Mouse (Mus musculus): ENCODE data around the gene Zcchc2.
A peak's percentile ranks its signal among the peaks of the same experiment; 100 is the strongest.

The Zcchc2 gene

DNA sequence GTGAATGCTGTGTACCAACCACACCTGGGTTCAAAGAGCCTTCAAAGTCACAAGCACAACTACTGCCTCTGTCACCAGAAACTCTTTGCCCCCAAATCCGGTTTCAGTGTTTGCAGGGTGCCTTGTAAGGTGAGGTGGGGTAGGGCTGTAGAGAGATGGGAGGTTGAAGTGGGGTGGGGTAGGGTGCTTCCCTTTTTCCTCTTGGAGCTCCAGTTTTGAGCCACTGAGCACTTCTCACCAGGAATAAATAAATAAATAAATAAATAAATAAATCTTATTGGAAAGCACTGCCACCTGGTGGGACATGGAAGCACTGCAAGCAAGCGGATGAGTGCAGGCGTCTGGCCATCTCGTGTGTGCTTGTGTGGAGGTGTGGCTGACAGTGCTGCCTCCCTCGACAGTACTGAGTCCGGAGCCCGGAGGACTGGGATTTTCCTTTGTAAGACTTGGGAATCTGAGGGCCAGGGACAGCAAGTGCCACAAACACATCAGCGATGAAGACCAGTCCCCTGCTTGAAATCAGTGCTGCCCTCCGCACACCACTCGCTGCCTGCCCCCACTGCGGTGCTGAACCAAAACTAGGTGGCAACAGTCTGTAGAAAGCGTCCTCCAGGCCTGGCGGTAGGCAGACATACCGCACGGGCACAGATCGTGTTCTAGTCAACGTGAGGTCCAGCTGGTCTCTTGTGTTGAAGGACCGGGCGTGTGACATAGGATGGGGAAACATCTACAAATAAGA lies 46.8 kb downstream of the Zcchc2 start:
- peak; percentile 52 to 59 for DNase-seq

DNA sequence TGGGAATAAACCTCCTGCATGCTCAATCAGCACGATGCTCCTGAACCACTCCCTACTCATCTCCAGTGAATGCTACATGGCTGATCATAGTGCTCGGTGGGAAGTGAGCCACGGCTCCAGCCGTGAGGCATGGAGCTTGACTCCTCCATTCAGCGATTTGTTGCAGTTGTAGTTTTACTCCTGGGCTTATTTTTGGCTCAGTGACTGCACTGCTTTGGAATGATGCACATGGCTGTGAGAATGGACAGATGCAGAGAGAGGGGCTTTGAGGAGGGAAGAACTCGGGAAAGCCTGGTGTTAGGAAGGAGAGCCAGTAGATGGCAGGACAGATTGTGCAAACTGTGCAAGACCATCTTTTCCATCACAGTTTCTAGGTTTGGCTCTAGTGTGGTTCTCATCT lies 49.1 kb downstream of the Zcchc2 start:
- DNase-seq = no peak

DNA sequence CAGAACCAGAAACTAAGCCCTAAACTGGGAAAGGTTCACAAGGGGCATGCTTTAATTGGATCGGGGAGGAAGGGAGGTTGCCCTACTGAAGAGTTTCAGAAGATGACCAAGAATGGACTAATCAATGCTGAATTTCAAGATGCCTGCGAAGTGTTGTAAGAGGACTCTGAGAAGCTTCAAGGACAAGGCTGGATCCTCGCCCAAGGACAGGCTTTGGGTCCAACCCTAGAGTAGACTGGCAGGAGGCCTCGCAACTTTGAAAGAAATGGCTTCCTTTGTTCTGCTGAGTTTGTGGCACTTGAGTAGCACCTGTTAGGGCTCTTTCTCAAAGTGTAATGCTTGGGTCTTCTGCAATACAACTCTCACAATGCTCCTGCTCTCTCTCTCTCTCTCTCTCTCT lies 50.1 kb downstream of the Zcchc2 start:
- DNase-seq = no peak

DNA sequence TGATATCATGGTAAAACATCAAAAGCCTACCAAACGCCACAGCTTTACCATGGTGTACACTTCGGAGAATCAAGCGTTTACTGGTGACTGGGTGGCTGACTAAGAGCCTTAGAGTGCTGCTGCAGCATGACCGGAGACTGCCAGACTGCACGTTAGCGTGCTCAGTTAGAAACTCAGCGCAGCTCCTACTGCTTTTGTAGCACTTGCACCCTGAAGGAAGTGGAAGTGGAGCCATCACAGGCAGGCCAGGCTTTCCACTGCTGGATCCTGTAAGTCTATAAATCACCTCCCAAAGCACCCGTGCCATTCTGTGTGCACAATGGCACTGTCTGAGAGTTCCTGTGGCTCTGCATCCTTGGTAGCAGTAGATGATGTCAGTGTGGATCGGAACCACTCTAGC lies 52.0 kb downstream of the Zcchc2 start:
- no peak for DNase-seq

DNA sequence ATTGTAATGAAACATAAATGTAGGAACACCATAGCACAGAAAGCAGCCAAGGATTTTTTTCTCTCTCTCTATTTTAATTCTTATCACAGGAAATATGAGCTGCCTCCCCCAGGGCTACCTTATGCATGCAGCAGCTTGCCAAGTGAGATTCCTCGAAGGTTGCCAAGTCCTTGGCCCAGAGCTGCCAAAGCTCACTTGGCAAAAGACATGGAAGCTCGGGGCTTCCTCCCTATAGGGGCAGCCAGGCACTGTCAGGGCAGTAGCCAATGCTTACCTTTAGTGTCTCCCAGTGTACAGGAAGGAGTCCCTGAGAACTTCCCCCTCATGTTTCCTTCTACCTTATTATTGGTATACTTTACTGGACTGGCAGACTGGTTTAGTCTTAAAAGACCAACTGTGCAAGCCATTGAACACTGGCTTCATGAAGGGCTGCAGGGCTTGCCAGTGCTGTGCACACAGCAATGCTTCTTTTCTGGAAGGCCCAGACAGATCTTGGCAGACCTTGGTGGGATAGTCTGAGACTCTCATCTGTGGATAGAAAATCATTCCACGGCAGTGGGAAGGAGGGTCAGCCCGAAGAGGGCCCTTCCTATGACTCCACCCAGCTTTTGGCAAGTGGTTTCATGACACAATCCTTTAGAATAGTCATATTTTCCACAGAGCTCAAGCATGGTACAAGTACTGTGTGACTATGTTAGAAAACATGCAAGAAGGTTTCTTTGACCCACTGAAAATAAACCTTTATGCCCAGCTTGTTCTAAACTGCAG lies 53.0 kb downstream of the Zcchc2 start:
- no peak for DNase-seq

DNA sequence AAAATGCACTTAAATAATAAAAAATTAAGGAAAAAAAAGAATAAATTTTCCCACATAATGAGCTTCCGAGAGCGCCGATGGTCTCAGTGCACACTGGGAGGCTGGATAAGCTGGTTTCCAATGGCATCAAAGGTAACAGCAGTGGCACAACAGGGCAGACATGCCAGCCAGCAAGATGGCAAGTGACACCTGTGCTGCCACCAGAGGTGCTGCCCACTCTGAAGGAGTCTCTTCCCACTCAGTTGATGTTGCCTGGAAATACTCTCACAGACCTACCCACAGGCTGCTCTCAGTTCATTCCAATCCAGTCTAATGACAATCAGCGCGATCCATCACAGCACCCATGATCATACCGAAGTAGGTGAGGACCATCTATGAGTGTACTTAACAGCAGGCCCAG lies 58.8 kb downstream of the Zcchc2 start:
- no peak for DNase-seq

DNA sequence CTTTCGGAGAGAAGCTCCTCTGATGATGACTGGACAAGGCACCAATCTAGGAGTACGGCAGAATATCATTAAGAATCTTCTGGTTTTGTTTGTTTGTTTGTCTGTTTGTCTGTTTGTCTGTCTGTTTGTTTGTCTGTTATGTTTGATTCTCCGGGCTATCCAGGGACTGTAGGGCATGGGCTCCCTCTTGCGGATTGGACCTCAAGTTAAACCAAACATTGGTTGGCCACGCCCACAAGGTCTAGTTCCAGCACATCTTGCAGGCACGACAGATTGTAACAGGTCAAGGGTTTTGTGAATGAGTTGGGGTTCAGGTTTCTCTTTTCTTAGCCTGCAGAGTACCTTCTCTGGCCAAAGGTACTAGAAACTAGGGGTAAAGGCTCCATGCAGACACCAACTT lies 64.8 kb downstream of the Zcchc2 start:
- no peak for DNase-seq

DNA sequence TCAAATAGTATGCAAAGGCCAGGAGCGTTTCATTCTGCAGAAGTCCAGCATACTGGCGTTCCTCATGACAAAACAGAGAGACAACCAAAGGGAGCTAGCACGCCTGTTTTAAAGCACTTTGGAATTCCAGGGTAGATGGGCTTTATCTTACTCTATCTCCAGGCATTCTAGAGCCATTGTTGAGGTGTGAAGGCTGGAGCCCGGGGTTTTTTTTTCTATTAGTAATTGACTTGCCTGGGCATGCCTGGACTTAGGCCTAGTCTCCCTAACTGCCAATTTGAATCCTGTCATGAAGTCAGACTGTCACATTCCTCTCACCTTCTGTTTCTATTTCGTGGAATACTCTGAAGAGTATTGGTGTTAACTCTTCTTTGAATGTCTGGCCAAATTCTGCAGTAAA lies 68.1 kb downstream of the Zcchc2 start:
- DNase-seq = no peak

DNA sequence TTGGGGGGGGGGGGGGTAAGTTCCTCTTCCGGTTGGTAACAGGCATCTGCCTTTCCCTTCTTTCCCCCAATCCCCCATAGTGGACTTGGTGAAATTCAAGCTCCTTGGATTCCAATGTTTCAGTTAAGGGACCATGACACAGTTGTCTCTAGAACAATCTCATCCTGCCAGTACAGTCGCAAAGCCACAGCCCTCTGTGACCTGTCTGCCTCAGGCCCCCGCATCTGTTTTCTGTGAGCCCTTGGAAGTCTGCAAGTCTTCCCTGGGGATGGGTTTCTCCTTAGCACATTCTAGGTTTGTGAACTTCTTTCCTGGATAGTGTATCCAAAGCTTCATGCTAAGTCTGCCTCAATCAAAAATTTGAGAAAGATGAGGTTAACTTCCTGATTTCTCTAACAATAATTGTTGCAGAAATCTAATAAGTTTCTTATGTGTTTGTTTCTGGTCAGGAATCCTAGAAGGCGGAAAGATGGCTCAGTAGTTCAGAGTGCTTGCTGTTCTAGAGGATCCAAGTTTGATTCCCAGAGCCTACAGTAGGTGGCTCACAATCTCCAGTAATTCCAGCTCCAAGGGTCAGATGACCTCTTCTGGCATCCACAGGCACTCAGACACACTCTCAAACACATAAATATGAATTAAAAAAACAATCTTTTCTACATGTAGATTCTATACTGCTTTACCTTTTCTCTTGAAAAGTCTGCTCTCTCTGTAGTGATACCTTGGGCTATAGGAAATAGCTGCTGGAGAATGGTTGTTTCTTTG lies 69.5 kb downstream of the Zcchc2 start:
- DNase-seq = no peak

DNA sequence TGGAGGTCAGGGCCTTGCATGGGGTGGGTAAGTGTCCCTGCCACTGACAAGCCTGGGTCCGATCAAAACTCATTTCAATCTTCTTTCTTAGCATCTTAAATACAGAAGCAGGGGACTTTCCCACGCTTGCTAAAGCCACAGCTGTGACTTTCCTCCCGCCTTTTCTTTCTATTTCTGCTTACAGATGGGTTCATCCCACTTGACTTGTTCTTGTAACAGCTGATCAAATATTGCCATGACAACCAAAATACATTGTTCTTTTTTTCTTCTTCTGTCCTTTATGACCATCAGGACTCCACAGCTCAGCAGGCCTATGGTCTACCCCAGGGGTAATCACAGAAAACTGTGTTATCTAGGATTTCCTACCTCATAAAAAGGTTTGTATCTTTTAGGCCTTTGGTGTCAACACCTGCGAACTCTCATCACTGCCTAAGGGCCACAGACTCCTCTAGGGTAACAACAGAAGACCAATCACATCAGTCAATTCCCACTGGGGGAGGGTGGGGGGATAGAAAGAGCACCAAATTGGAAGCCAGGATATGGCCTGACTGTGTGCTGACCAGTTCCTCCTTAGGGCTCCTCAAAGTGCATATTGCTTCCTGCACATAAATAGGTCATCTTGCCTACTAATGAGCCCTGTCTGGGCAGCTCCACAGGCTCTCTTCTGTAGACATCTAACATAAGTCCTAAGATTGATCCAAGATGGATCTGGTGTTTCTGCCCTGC lies 71.1 kb downstream of the Zcchc2 start:
- no peak for DNase-seq

DNA sequence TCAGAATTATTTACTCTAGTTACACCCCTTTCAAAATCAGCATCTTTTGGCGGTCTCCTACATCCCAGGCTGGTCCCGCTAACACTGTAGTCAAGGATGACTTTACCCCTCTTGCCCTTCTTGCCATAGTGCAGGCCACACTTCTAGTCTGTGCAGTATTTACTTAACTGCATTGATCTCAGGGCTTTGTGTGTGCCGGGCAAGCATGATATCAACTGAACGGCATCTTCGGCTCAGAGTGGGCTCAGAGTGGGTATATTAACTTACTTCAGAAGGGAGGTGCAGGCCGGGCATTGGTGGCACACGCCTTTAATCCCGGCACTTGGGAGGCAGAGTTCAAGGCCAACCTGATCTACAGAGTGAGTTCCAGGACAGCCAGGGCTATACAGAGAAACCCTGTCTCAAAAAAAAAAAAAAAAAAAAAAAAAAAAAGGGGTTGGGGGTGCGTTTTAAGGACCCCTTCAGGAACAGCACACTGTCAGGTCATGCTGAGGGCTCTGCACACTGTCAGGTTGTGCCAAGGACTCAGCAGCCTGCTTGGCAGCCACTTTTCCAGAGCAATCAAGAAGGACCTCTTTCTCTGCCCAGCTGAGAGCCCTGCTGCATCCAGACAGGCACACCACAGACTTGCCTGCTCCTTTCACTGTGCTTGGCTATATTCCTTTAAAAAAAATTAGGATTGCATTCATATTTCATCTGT lies 72.8 kb downstream of the Zcchc2 start:
- DNase-seq = no peak

DNA sequence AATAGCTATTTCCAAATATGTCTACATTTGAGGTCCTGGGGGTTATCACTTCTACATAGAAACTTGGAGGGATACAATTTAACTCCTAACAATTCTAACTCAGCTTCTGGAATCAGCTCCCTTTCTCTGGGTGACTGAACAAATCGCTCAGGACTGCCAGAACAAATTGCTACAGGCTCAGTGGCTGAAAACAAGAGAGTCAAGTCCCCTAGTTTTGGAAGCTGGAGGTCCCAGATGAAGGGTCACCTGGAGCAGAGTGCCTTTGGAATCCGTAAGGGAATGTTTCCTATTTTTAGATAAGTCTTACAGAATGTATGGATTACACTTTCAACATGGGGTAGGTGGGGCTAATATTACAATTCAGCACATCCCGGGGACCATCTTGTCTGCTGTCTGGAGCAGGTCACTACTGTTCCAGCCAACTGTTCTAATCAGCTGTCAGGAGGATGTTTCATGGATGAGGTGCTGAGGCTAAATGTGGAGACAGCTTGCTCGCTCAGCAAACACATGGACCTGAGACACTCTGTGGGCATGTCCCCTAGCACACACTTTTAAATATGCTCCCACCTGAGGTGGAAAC lies 73.5 kb downstream of the Zcchc2 start:
- DNase-seq = no peak

DNA sequence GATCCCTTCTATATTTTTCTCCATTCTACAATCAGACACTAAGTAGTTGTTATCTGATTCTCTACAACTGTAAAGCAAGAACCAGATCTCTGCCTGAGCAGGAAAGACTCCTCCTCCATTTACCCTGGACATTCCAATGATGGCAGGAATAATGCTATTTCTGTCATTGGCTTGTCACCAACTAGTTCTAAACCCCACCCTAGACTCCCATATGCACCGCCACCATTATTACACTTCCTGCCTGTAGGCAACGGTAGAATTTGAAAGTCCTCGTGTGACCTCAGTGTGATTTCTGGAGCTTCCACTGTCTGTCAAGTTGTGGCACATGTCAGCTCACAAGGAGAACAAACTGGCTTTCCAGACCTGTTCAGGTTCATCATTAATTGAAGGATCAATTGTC lies 74.1 kb downstream of the Zcchc2 start:
- no peak for DNase-seq

DNA sequence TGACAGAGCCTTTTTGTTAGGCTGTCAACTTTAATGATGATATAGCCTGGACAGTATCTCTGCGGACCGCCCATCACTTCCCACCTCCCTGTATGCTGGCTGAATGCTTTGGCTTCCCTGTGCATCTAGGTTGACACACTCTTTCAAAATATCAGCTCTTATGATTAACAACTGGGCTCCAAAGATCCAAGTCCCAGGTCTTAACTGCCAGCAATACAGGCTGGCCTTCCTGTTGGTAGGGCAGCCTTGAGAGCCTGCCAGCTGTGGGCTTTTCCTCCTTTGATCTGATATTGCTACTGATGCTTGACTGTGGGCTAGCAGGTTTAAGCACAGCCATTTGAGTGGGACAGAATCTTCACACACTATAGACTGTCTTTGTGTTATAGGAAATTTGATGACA lies 74.5 kb downstream of the Zcchc2 start:
- no peak for DNase-seq

DNA sequence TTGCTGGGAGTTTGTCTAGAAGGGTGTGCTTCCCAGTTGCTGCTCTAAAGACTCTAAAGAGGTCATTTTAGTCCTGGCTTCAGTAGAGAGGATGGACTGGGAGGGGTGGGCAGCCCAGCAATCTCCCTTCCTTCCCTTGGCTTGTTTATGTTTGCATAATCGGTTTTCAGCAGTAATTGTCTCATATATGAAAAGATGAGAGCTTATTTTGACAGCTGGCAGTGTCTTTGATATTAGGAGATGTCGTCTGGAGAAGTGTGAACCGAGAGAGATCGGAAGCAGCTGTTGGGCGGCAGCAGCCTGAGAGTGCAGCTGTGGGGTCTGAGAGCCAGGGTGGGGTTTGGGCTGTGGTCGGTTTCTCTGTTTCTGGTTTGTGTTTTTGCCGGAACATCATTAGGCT lies 75.5 kb downstream of the Zcchc2 start:
- peak in 1 of 2 experiments; percentile 49 for DNase-seq

DNA sequence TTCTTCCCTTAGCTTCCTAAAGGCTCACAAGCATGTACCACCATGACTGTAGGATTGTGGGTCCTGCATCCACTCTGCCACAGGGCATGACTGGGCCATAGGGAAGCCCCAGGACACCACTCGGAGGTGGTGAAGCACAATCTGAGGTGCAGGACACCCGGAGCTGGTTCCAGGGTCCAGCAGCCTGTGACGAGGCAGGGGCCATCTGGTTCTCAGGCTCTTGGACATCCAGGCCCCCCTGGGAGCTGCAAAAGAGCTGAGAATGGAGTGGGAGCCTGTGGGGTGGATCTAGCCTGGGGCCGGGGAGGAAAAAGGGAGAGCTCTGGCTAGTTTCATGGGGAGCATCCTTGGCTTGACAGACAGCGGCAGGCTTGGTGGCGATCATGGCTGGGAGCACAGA lies 77.1 kb downstream of the Zcchc2 start:
- DNase-seq = no peak

DNA sequence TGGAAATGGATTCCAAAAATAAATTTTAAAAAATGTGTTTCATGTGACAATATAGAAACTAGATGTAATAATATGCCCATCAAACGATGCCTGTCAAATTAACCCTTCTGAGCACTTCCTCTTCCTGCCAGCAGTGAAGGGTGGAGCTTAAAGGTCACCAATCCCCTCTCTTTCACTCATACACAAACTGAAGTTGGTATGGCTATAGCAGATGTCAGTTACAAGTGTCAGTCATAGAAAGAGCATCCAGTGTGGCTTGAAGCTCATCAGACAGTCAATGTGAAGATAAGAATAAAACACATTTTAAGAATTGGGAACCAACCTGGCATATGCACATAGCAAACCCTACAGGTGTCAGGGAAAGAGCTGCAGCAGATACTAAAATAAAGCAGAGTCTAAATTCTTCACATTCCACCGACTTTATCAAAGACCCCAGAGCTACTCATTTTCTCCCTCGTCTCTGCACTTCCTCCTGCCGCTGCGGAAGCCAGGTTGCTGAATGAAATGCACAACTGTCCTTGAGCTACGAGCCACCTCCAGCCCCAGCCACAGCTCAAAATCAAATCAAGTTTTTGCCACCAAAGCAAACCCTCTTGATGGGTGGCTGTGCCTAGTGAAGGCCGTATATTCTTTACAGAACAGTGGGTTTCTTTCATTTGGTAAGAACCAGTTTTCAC lies 79.8 kb downstream of the Zcchc2 start:
- no peak for DNase-seq

DNA sequence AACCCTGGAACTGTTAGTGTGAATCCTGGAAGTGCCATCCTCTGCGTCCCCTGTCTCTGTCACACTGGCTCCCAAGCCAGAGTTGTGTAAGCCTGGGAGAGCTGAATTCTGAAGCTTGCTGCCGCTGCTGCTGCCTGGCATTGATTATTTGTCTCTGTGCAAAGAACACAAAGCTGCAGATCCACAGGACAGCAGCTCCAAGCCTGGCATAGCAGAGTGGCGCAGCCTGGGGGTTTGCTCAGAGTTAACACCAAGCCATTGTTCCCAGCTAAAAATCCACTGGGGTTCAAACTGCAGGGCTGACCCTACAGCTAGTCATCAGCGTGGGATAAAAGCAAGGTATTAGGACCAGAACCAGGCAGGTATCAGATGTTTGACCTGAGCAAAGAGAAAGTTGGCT lies 80.6 kb downstream of the Zcchc2 start:
- no peak for DNase-seq

DNA sequence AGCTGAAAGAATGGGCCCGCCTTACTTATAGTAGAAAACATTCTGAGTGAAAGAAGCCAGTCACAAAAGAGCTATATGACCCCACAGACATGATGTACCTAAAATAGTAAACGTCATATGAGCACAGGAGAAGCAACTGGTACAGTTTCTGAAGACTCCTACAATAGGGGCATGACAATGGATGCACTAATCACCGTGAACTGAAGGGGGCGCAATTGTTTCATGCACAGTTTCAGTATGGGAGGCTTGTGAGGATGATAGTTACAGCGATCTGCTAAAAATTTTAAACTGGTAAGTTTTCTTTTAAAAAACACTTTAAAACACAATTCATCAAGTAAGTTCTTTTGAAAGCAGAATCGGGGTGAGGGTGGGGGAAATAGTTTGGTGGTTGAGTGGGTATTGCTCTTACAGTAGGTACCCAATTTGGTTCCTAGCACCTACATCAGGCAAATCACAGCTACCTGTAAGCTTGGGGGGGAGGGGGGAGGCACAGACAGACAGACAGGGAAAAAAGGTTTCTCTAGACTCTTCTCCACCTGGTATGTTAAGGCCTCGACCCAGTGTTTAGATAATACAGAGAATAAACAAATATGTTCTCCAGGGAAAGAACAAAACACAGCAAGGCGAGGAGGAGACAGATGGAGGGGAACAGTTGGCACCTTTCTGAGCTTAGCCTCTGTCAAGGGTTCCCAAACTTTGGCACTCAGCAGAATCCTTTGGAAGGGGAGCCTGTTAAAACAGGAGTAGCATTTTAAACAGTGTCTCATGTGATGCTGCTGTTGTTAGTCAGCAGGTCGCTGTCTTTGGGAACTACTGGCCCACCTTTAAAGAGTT lies 81.2 kb downstream of the Zcchc2 start:
- DNase-seq = peak; percentile 68 to 75

DNA sequence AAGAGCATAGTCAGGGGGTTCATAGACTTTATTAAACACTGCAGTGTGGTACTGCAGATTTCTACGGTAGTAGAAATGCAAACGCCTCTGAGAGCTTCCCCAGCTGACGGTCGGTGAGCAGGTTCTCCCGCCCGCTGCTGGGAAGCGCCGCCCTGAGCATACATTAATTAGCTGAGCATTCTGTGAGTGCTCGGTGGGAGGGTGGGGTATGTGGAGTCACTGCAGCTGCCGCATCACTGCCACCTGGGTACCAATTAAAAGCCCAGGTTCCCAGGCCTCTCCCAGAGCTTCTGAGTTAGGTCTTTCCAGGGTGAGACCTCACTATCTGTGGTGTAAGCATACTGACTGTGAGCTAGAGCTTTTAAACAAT lies 81.8 kb downstream of the Zcchc2 start:
- no peak for DNase-seq

DNA sequence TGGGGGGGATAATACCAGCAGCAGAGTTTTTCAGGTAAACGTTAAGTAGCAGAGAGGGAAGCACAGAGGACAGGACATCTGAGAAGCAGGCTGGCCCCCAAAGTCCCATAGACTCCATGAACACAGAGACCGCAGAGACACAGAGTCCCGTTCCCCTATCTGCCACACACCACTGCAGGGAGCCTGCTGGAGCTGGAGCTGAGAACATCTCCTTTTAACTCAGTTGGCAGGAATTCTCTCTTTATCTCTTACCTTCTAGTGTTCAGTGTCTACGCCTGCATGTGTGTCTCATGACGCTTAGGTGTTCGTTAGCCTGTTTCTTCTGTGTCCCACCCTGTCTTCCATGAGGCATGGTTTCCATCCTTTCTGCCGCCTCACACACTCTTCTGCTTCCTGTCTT lies 83.0 kb downstream of the Zcchc2 start:
- no peak for DNase-seq
